Mouse (Mus musculus): ENCODE measurements around the gene Myh10.
"Not testable (repeated sequence)": the region's sequence is repeated elsewhere in the genome, so short reads cannot be mapped to it uniquely, and the experiment has no call there.

Myh10 gene

GRCm38 (mm10) chr11:68790720-68791119 is 99.4 kb downstream of the Myh10 start:
- DNase-seq (ENCODE audit: low spot score in 2 of 2) = no peak

- DNase-seq (ENCODE audit: low spot score in 2 of 2) = no peak
Observed at GRCm38 (mm10) chr11:68791794-68792193, 100.4 kb downstream of the Myh10 start.

- no peak for DNase-seq (ENCODE audit: low spot score in 2 of 2)
Observed at GRCm38 (mm10) chr11:68798258-68798657, 106.9 kb downstream of the Myh10 start.

- DNase-seq (ENCODE audit: low spot score in 2 of 2) = no peak
Observed at GRCm38 (mm10) chr11:68805148-68805547, 113.8 kb downstream of the Myh10 start.

- DNase-seq (ENCODE audit: low spot score in 2 of 2) = peak; percentile 62 to 71
Observed at GRCm38 (mm10) chr11:68807787-68808186, 116.4 kb downstream of the Myh10 start.

- DNase-seq (ENCODE audit: low spot score in 2 of 2) = no peak
Observed at GRCm38 (mm10) chr11:68811881-68812577, 120.7 kb downstream of the Myh10 start.

- DNase-seq (ENCODE audit: low spot score in 2 of 2) = no peak
Observed at GRCm38 (mm10) chr11:68818416-68818815, 127.1 kb downstream of the Myh10 start.

GRCm38 (mm10) chr11:68819226-68819805 is 128.0 kb downstream of the Myh10 start:
- no peak for DNase-seq (ENCODE audit: low spot score in 2 of 2)

- no peak for DNase-seq (ENCODE audit: low spot score in 2 of 2)
Observed at GRCm38 (mm10) chr11:68822326-68822725, 131.0 kb downstream of the Myh10 start.

- no peak for DNase-seq (ENCODE audit: low spot score in 2 of 2)
Observed at GRCm38 (mm10) chr11:68826735-68827134, 135.4 kb downstream of the Myh10 start.

GRCm38 (mm10) chr11:68831580-68831979 is 140.2 kb downstream of the Myh10 start:
- DNase-seq (ENCODE audit: low spot score in 2 of 2) = not testable (repeated sequence)

GRCm38 (mm10) chr11:68832793-68833192 is 141.4 kb downstream of the Myh10 start:
- DNase-seq (ENCODE audit: low spot score in 2 of 2) = no peak

GRCm38 (mm10) chr11:68833593-68833992 is 142.2 kb downstream of the Myh10 start:
- no peak for DNase-seq (ENCODE audit: low spot score in 2 of 2)

- no peak for DNase-seq (ENCODE audit: low spot score in 2 of 2)
Observed at GRCm38 (mm10) chr11:68835034-68835433, 143.7 kb downstream of the Myh10 start.

GRCm38 (mm10) chr11:68839606-68840005 is 148.2 kb downstream of the Myh10 start:
- no peak for DNase-seq (ENCODE audit: low spot score in 2 of 2)

- DNase-seq (ENCODE audit: low spot score in 2 of 2) = no peak
Observed at GRCm38 (mm10) chr11:68850862-68851261, 159.5 kb downstream of the Myh10 start.

GRCm38 (mm10) chr11:68851644-68852485 is 160.5 kb downstream of the Myh10 start:
- no peak for DNase-seq (ENCODE audit: low spot score in 2 of 2)

GRCm38 (mm10) chr11:68852486-68852901 is 161.1 kb downstream of the Myh10 start:
- no peak for DNase-seq (ENCODE audit: low spot score in 2 of 2)

- peak; percentile 98 to 99 for DNase-seq (ENCODE audit: low spot score in 2 of 2)
Observed at GRCm38 (mm10) chr11:68852932-68853409, 161.6 kb downstream of the Myh10 start.

GRCm38 (mm10) chr11:68853611-68854401 is 162.4 kb downstream of the Myh10 start:
- DNase-seq (ENCODE audit: low spot score in 2 of 2) = no peak

- no peak for DNase-seq (ENCODE audit: low spot score in 2 of 2)
Observed at GRCm38 (mm10) chr11:68854621-68855020, 163.3 kb downstream of the Myh10 start.

- no peak for DNase-seq (ENCODE audit: low spot score in 2 of 2)
Observed at GRCm38 (mm10) chr11:68857329-68857728, 166.0 kb downstream of the Myh10 start.

All from frontal cortex, postnatal 25 days (tissue).